Mouse (Mus musculus): ENCODE measurements at regions not wholly inside any gene's neighbourhood (a gene's known extent, or its start where the extent isn't known, plus 50 kb on each side); places are given as distances from the start of the nearest gene placed in this dataset.

GRCm38 (mm10) chr6:14540333-14540732 is 214.7 kb downstream of the Ppp1r3a start:
- no peak for TF ChIP-seq CTCF (IDR thresholded peaks at IDR 0.05)
- TF ChIP-seq EP300 (IDR thresholded peaks at IDR 0.05; ENCODE audit: insufficient read depth, low read depth, low read length), result no peak

Data from heart, adult 2 months (tissue).